Mouse (Mus musculus) NIH3T3 (cell line): ENCODE results near the gene Aff4.
"Not testable (repeated sequence)": the region's sequence is repeated elsewhere in the genome, so short reads cannot be mapped to it uniquely, and the experiment has no call there.

ENCODE experiments used
- DNase-seq: peaks from one replicate; pipeline ENCODE4 v3.0.0-alpha.2; 2012; ENCODE audit warnings: low read depth

The Aff4 gene

DNA sequence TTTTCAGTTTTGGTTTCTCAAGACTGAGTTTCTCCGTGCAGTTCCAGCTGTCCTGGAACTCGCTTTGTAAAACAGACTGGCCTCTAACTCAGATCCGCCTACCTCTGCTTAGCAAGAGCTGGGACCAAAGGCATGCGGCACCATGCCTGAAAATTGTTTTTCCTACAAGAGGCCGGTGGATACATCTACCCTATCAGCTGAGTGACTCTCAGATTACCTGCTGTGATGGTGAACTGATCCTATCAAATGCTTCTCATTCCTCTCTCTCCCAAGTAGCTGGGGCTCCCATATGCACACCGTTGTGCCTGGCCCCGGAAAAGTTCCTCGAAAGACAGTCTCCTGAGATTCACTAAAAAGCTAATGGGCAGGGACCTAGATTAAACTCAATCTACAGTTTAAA lies 12.9 kb upstream of the Aff4 start:
- no peak for DNase-seq

DNA sequence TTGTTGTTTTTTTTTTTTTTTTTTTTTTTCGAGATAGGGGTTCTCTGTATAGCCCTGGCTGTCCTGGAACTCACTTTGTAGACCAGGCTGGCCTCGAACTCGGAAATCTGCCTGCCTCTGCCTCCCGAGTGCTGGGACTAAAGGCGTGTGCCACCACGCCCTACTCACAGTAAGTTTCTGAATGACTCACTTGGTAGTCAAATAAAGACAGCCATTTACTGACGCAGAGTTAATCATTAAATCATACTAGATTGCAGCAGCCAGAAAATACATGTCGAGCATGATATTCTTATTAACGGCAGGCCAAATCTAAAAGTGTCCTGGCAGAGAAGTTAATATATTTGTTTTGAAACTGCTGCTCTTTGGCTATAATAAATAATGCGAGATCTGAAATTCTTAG lies 9.6 kb upstream of the Aff4 start:
- DNase-seq, result not testable (repeated sequence)

- DNase-seq, result no peak
These were observed 7.9 kb upstream of the Aff4 start for GRCm38 (mm10) chr11:53342711-53343110.

- no peak for DNase-seq
These were observed 5.3 kb upstream of the Aff4 start for GRCm38 (mm10) chr11:53345328-53345727.

DNA sequence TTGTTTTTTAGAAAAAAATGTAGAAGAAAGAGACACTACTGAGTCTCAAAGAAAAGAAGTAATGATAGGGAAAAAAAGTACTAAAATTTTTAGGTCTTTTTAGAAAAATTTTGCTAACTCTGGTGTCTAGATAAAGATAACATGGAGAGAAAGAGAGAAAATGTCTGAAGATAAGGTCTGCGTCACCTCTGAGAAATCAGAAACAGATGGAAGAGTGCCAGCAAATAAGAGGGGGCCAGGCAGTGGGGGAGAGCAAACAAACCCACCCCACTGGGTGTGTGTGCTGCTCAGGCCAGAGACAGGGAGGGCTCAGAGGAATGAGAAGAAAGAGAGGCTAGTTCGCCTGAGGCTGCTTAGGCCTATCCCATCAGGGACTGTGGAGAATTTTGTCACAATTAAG lies 4.9 kb upstream of the Aff4 start:
- DNase-seq, result no peak

GRCm38 (mm10) chr11:53351224-53351942 lies 750 bp downstream of the Aff4 start:
- peak; percentile 80 for DNase-seq

- peak; percentile 49 for DNase-seq
These were observed 1.4 kb downstream of the Aff4 start for GRCm38 (mm10) chr11:53351943-53352590.

DNA sequence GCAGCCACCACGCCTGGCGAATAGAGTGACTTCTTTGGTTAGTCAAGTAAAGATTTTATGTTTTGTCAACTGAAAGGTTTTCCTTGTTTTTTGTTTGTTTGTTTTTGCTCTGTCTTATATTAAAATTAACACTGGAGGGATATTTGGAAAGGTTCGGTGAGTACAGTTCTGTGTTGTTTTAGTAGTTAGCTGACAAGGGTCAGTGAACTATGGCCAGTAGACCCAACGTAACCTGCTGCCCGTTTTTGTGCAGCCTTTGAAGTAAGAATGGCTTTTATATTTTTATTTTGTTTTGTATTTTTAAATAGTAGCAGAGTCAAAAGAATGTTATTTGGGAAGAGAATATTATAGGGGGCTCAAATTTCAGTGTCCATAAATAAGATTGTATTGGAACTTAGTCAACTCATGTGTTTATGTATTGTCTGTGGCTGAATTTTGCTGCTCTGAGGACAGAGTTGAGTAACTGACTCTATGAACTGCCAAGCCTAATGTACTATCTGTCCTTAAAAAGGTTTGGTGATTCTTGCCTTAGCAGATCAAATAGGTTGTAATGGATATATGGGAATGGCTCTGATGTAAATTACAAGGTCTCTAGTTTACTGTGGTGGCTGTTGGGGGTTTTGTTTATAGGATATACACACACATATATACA lies 8.0 kb downstream of the Aff4 start:
- DNase-seq, result no peak

- DNase-seq, result no peak
These were observed 16.4 kb downstream of the Aff4 start for GRCm38 (mm10) chr11:53367032-53367431.

- no peak for DNase-seq
These were observed 28.3 kb downstream of the Aff4 start for GRCm38 (mm10) chr11:53378918-53379317.

GRCm38 (mm10) chr11:53383758-53384428 lies 33.3 kb downstream of the Aff4 start:
- no peak for DNase-seq

GRCm38 (mm10) chr11:53393856-53394255 lies 43.2 kb downstream of the Aff4 start:
- no peak for DNase-seq

- no peak for DNase-seq
These were observed 53.0 kb downstream of the Aff4 start for GRCm38 (mm10) chr11:53403638-53404037.

- DNase-seq, result peak; percentile 50
These were observed 61.1 kb downstream of the Aff4 start for GRCm38 (mm10) chr11:53411738-53412137.

GRCm38 (mm10) chr11:53413871-53414270 lies 63.2 kb downstream of the Aff4 start:
- no peak for DNase-seq

GRCm38 (mm10) chr11:53418048-53418447 lies 67.4 kb downstream of the Aff4 start:
- DNase-seq, result no peak

GRCm38 (mm10) chr11:53423036-53423435 lies 72.4 kb downstream of the Aff4 start, which contains the start of gene Leap2:
TSS of gene Leap2 (minus strand) at chr11:53423170.
- DNase-seq, result no peak

- DNase-seq, result peak; percentile 25
These were observed 74.2 kb downstream of the Aff4 start for GRCm38 (mm10) chr11:53424826-53425225.

DNA sequence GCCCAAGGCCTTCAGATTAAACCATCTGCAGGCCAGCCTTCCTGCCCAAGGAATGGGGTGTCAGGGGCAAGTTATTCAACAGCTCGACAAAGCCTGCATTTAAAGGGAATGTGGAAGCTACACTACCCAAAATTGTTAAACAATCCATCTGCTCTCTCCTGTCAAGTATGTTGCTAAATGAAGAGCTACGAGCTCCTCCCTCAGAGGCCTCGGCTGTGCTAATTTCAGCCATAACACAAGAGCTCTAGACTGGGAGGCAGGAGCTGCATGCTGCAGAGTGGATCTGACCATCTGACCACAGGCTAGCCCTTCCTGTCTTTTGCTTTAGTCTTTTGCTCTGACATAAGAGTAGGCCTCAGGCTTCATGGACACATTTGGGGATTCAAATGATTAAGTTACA lies 74.6 kb downstream of the Aff4 start:
- DNase-seq, result no peak

DNA sequence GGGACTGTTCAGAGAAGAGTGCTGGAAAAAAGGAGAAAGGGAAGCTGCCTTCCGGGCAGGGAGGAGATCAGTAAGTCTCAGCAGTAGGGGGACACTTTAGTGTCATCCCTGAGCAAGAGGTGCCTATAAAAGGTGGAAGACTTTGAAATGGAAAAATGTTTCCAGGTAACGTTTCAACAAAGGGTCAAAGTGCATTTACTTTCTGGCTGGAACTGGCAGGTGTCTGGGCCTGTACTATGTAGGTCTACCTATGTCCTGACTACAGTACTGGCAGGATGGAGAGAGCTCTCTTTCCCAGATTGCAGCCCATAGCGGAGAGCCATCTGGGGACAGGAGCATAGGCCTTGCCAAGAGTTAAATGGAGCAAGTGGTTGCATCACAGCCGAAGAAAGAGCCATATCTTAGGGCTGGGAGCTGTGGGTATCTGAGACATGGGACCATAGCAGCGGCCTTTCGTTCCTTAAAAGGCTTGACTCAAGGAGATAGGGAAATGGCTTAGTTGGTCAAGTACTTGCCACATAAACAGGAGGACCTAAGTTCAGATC lies 75.2 kb downstream of the Aff4 start:
- no peak for DNase-seq

DNA sequence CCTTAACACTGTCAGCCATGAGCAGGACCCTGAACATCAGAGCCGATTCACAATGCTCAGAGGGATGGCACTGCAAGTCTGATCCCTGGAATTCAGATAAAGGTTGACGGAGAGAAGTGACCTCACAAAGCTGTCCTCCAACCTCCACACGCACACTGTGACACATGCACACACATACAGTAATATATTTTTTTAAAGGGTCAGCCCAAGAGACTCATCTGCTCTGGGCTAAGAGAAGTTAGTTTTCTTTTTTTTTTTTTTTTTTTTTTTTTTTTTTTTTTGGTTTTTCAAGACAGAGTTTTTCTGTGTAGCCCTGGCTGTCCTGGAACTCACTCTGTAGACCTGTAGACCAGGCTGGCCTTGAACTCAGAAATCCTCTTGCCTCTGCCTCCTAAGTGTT lies 76.3 kb downstream of the Aff4 start:
- DNase-seq, result not testable (repeated sequence)

- DNase-seq, result no peak
These were observed 77.5 kb downstream of the Aff4 start for GRCm38 (mm10) chr11:53427993-53428715.
